Mouse (Mus musculus) G1E (cell line): ENCODE data around the gene Tmeff2. TPM values are rescaled to one million over a fixed set of nuclear protein-coding genes. Genes with fewer than 3 reads are reported as not detected.

Experiments used
- ATAC-seq: 2 replicates; pipeline ENCODE4 v1.8.0; 2016; ENCODE audit warnings: mild to moderate bottlenecking; ENCODE audit not compliant: insufficient number of reproducible peaks, poor library complexity, low FRiP score, severe bottlenecking; ENCODE audit errors: extremely low read depth
- DNase-seq: peaks from one replicate; pipeline ENCODE4 v3.0.0; 2012; ENCODE audit warnings: low spot score
- H3K27me3 ChIP-seq: 2 replicates; pipeline ENCODE4 v1.6.1; 2012; ENCODE audit warnings: mild to moderate bottlenecking, low read length, inconsistent platforms; ENCODE audit not compliant: insufficient read depth
- H3K36me3 ChIP-seq: replicated peaks from 2 replicates; pipeline ENCODE3; 2012; ENCODE audit warnings: mild to moderate bottlenecking, inconsistent platforms
- H3K4me1 ChIP-seq: 2 replicates; pipeline ENCODE4 v1.6.1; 2012; ENCODE audit warnings: low read depth, low read length, inconsistent platforms, mixed read lengths; ENCODE audit not compliant: insufficient read depth
- H3K4me3 ChIP-seq: 2 replicates; pipeline ENCODE4 v1.5.1; 2012; ENCODE audit warnings: low read depth, mild to moderate bottlenecking, inconsistent platforms, low read length, moderate library complexity, mixed read lengths
- H3K9me3 ChIP-seq: replicated peaks from 2 replicates; pipeline ENCODE4 v1.6.1; 2012; ENCODE audit warnings: inconsistent platforms
- CTCF ChIP-seq: IDR thresholded peaks from 2 replicates; pipeline ENCODE4 v1.5.1; 2012; ENCODE audit warnings: low read depth, low read length, inconsistent platforms, mixed read lengths
- GATA1 ChIP-seq: IDR thresholded peaks from 2 replicates; pipeline ENCODE4 v1.6.1; 2012; ENCODE audit warnings: borderline replicate concordance, low read length, inconsistent platforms, mixed read lengths
- GATA2 ChIP-seq: IDR thresholded peaks from 2 replicates; pipeline ENCODE4 v1.6.1; 2012; ENCODE audit warnings: low read depth, low read length, inconsistent platforms, borderline replicate concordance
- POLR2AphosphoS5 ChIP-seq: IDR thresholded peaks from 2 replicates; pipeline ENCODE4 v1.6.1; 2012; ENCODE audit warnings: low read depth, low read length, inconsistent platforms; ENCODE audit not compliant: insufficient replicate concordance
- TAL1 ChIP-seq: conservative IDR thresholded peaks from 2 replicates; pipeline ENCODE4 v1.6.1; 2012; ENCODE audit warnings: low read depth, low read length, inconsistent platforms, mixed read lengths
- polyA plus RNA-seq: library from polyadenylated mRNA; stranded (reverse); fragments of >175 nt; gene quantifications from 2 replicates; pipeline ENCODE4 v1.2.3, GENCODE M21; 2012
- total RNA-seq, 2 experiments: library from RNA; stranded (forward) in 1 of 2; stranded (reverse) in 1 of 2; fragments of 200-1000 nt in 1 of 2; fragments of >200 nt in 1 of 2; fragmentation: Nextera tagmentation in 1 of 2; gene quantifications; 2 replicates each; pipeline ENCODE4 v1.2.3; 2014 to 2017

Gene Tmeff2
- total and polyA plus RNA-seq, 3 experiments = 0.49 TPM; not detected in 2

DNA sequence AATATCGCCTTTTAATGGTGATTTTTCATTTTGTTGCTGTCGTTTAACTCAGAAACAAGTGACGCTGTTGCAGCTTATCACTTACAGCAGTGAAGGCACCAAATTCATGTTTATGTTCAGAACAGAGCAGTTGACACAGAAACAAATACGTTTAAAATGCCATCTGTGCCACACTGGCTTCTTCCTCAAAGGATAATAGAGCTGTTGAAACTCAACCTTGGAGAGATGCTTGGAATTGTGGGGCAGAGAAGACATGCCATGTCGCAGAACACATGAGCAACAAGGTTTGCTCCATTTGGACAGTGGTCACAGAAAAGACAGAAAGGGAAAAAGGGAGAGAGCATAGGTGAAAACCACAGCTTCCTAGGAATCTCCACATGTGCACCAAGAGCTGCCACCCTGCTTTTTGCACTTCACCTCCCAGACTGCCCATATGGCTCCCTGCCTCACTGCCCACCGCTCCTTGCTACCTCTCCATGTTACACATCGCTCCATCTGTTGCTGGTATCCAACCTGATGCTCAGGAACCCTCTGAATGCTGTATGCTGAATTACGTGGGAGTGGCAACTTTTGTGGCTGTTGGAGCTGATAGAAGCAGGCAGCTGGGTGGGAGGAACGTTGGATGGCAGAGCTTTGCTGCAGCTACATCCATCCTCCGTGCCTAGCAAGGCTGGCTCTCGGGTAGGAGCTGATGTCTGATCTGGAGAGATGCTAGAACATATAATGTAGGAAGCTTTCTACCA is 298.8 kb downstream of the Tmeff2 start:
- DNase-seq = no peak
- Histone ChIP-seq H3K27me3 (peaks cover 5% of the 10 kb centered on the region; the same call in 1 of the 2 replicates), H3K4me1 (no peaks in the 10 kb centered on the region), H3K36me3 (no peaks in the 10 kb centered on the region), H3K9me3 (no peaks in the 10 kb centered on the region), H3K4me3 (no peak overlapping the region)
- ATAC-seq = no peak
- no peak for TF ChIP-seq POLR2AphosphoS5
- no peak for TF ChIP-seq CTCF
- no peak for TF ChIP-seq GATA1
- TF ChIP-seq GATA2 = no peak
- no peak for TF ChIP-seq TAL1

DNA sequence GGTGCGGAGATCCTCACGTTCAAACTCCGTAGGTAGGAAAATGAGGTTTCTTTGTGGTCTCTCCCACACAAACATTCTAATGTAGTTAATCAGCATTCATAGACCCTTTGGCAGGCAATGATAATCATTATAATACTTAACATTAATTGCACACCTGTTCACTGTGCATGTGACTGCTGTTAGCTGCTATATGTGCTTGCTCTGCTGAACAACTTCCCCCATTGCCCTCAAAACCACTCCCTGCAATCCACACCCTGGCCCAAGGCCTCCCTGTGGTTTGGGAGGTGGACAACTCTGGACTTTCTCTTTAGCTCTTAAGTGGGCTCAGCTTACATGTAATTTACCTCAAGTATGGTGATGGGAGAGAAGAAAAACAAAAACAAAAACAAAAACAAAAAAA is 299.5 kb downstream of the Tmeff2 start:
- Histone ChIP-seq H3K9me3 (no peaks in the 10 kb centered on the region), H3K27me3 (peaks cover 5% of the 10 kb centered on the region; the same call in 1 of the 2 replicates), H3K36me3 (no peaks in the 10 kb centered on the region), H3K4me1 (no peaks in the 10 kb centered on the region), H3K4me3 (no peak overlapping the region)
- TF ChIP-seq TAL1 (no peak), GATA2 (no peak), POLR2AphosphoS5 (no peak), CTCF (no peak), GATA1 (no peak)
- no peak for DNase-seq
- no peak for ATAC-seq

DNA sequence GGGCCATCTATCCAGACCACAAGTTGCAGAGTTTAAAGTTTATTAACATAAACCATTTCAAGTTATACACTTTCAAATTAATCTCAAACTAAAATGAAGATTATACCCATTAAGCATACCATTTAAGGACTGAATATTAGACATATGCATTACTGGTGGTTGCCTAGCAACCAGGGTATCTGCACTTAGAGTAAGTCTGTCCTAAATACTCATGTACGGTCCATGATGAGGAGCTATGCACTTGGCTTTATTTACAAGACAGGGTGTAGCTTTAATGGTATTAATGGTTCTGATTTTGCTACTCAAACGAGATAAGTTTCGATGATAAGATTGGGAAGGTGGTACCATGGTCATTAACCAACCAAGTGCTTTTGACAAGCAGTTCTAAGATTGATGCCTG is 315.2 kb downstream of the Tmeff2 start:
- H3K9me3 ChIP-seq = no peaks in the 10 kb centered on the region
- H3K27me3 ChIP-seq = no peaks in the 10 kb centered on the region
- ATAC-seq (no peak), DNase-seq (no peak)
- no peaks in the 10 kb centered on the region for H3K4me1 ChIP-seq
- TF ChIP-seq GATA1 = no peak
- no peak for TF ChIP-seq GATA2
- no peak for TF ChIP-seq POLR2AphosphoS5
- no peak for TF ChIP-seq CTCF
- TF ChIP-seq TAL1 = no peak
- no peak overlapping the region for H3K4me3 ChIP-seq
- H3K36me3 ChIP-seq = no peaks in the 10 kb centered on the region

DNA sequence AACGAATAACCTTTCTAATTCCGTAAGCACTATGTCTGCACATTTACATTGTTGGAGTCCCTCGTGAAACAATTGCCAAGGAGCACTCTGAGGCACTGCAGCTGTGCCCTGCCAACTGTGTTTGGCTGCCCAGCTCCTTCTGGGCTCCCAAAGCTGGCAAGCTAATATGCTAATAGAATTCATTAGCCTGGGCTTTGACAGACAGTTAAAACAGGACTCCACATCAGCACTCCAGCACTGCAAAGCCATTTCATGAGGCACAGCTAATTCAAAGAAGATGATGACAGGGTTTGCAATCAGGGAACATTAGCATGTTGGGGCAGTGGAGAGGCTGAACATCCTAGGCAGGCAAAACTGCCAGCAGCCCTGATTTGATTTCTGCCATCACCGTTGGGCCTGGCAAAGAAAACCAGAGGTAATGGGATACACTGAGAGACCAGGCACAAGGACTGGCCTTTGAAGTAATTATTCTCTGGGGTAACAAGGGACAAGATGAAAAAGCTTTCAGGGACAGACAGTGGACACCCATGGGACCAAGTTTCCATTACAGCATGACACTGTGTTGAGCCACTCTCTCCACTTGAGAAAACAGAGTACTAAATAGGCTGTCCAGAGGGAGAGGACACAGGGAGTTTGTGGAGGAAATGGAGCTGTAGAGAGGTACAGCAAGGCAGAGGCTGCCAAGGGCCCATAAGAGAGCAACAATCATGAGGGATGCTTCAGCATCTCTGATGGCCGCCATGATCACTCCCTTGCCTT is 316.0 kb downstream of the Tmeff2 start:
- no peaks in the 10 kb centered on the region for H3K27me3 ChIP-seq
- H3K4me1 ChIP-seq = no peaks in the 10 kb centered on the region
- TF ChIP-seq POLR2AphosphoS5 = no peak
- TF ChIP-seq GATA1 = no peak
- no peak for TF ChIP-seq GATA2
- TF ChIP-seq CTCF = no peak
- TF ChIP-seq TAL1 = no peak
- no peak overlapping the region for H3K4me3 ChIP-seq
- no peaks in the 10 kb centered on the region for H3K9me3 ChIP-seq
- ATAC-seq = no peak
- no peak for DNase-seq
- no peaks in the 10 kb centered on the region for H3K36me3 ChIP-seq

DNA sequence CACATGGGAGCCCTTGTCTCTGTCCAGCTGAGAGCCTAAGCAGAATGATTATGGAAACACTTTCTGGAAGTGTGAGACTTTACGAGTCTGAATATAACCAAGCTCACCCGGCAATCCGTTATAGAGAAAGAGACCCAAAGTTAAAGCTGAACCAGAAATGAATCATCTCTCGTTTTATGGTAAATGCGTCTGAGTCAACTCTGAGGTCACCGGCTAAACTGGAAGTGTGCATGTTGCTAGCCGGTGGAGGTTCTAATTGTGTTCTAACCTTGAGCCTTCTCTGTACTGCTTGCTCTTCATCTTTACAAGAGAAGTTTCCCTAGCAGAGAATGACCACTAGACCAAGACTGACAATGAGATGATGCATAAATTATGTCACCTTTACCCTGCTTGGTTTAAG is 316.8 kb downstream of the Tmeff2 start:
- DNase-seq (no peak), ATAC-seq (no peak)
- H3K4me1 ChIP-seq = no peaks in the 10 kb centered on the region
- H3K36me3 ChIP-seq = no peaks in the 10 kb centered on the region
- H3K9me3 ChIP-seq = no peaks in the 10 kb centered on the region
- H3K27me3 ChIP-seq = no peaks in the 10 kb centered on the region
- TF ChIP-seq POLR2AphosphoS5 (no peak), GATA2 (no peak), CTCF (no peak), TAL1 (no peak), GATA1 (no peak)
- no peak overlapping the region for H3K4me3 ChIP-seq

DNA sequence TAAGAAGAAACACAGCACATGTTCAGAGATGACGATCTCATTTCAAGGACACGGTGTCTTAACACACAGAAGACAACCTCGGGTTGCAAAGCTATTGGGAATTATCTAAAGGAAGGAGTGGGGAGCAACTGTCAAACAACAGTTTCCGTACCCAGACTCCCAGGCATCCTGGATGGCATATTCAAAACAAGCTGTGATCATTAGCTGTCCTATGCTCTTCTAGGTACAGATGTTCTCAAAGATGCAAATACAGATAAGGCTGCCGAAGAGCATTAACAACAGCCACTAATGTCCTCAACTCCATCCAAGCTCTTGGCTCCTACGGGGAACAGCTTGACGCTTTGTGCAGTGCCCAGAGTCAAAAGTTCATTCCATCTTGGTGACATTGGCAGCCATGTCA is 324.7 kb downstream of the Tmeff2 start:
- Histone ChIP-seq H3K9me3 (no peaks in the 10 kb centered on the region), H3K27me3 (no peaks in the 10 kb centered on the region), H3K36me3 (no peaks in the 10 kb centered on the region), H3K4me3 (no peak overlapping the region), H3K4me1 (no peaks in the 10 kb centered on the region)
- DNase-seq (no peak), ATAC-seq (no peak)
- TF ChIP-seq CTCF (no peak), POLR2AphosphoS5 (no peak)
